Comparison of ENCODE assay signal across 14 mouse cellular contexts in the genomic region with DNA sequence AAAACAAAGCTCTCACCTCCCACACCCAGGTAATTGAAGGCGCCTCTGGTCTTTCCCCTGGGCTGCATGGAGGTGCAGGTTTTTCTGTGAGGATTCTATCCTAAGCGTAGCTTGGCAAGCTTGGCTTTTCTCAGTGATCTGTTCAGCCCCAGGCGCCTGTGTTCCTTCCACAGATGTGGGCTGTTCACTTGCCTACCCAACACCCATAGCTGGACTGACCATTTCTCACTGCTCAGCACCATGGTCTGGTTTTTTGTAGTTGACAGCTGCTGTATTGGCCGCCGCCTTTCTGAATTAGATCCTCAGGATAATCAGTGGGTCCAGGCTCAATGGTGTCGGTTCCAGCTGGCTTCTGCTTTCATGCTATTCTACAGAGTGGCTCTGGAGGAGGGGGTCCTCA. TPM values are rescaled to one million over a fixed set of nuclear protein-coding genes. Genes with fewer than 3 reads are reported as not detected.
DNase-seq lines count a peak whose midpoint lies in the region; ATAC-seq and TF ChIP-seq lines count a peak whose summit lies in the region.
"Had no signal": no experiment of that assay in that cellular context is flagged by ENCODE, and none has a peak within 500 bp of the region (broad histone marks: within the 10 kb centered on the region; RNA-seq: fewer than 3 reads in every experiment).

No protein-coding gene starts in this region.

- TF ChIP-seq EP300 in liver, postnatal 0 days (IDR thresholded peaks at IDR 0.05; ENCODE audit: low read depth): no peak

- peaks cover 27% of the 10 kb centered on the region for H3K4me1 ChIP-seq in forebrain, embryonic 16.5 days (replicated peaks; ENCODE audit: control insufficient read depth, insufficient read depth, low read length)
- H3K4me1 ChIP-seq in midbrain, embryonic 14.5 days (ENCODE audit: control insufficient read depth, insufficient read depth, low read length): peaks cover 22% of the 10 kb centered on the region
- H3K4me1 ChIP-seq in liver, postnatal 0 days (ENCODE audit: insufficient read depth): no peaks in the 10 kb centered on the region

- TF ChIP-seq CTCF in liver, postnatal 0 days (IDR thresholded peaks at IDR 0.05; ENCODE audit: low read depth): no peak

- H3K36me3 ChIP-seq in forebrain, embryonic 16.5 days (ENCODE audit: control insufficient read depth, insufficient read depth): no peaks in the 10 kb centered on the region
- H3K36me3 ChIP-seq in midbrain, embryonic 14.5 days (ENCODE audit: control insufficient read depth, insufficient read depth, low read length): no peaks in the 10 kb centered on the region
- no peaks in the 10 kb centered on the region for H3K36me3 ChIP-seq in liver, postnatal 0 days (replicated peaks; ENCODE audit: insufficient read depth, low read length)
- H3K36me3 ChIP-seq: embryonic facial prominence, embryonic 15.5 days; G1E had no signal

- H3K27me3 ChIP-seq in forebrain, embryonic 16.5 days (replicated peaks; ENCODE audit: control insufficient read depth, insufficient read depth, low read length): no peaks in the 10 kb centered on the region
- H3K27me3 ChIP-seq in midbrain, embryonic 14.5 days (ENCODE audit: control insufficient read depth, insufficient read depth, low read length): no peaks in the 10 kb centered on the region
- 0 out of 2 replicates have a peak, but pooled peaks cover 2% of the 10 kb centered on the region for H3K27me3 ChIP-seq in liver, postnatal 0 days (ENCODE audit: insufficient read depth, low read length)

- H3K4me3 ChIP-seq in forebrain, embryonic 16.5 days (replicated peaks; ENCODE audit: low read length): no peak overlapping the region
- H3K4me3 ChIP-seq in midbrain, embryonic 14.5 days (replicated peaks; ENCODE audit: low read depth, low read length): no peak overlapping the region
- no peak overlapping the region for H3K4me3 ChIP-seq in liver, postnatal 0 days (ENCODE audit: low read depth, low read length)
- H3K4me3 ChIP-seq: embryonic facial prominence, embryonic 15.5 days had no signal

- 56% methylated on average over 6 of the region's 6 CpGs for WGBS in forebrain, embryonic 16.5 days
- 72% methylated on average over 6 of the region's 6 CpGs for WGBS in midbrain, embryonic 14.5 days
- 68% methylated on average over 6 of the region's 6 CpGs for WGBS in liver, postnatal 0 days (ENCODE audit: insufficient replicate concordance)

- no peak for DNase-seq in frontal cortex, postnatal 14 days (ENCODE audit: low spot score in 2 of 2)
- peak; percentile 21 for DNase-seq in MN1 (ENCODE audit: low spot score)
- DNase-seq in midbrain, embryonic 14.5 days: no peak
- no peak for DNase-seq in adrenal gland, postnatal 10 days
- no peak for DNase-seq in liver, postnatal 0 days
- no peak for DNase-seq in cerebellum, postnatal 4 days (ENCODE audit: low spot score in 2 of 2)
- DNase-seq: lung, adult 18-20 months had no signal

- H3K9me3 ChIP-seq in forebrain, embryonic 16.5 days (ENCODE audit: control insufficient read depth, low read length): no peaks in the 10 kb centered on the region
- no peaks in the 10 kb centered on the region for H3K9me3 ChIP-seq in midbrain, embryonic 14.5 days (ENCODE audit: control insufficient read depth, low read length)
- H3K9me3 ChIP-seq in liver, postnatal 0 days (ENCODE audit: low read length): no peaks in the 10 kb centered on the region
- H3K9me3 ChIP-seq: embryonic facial prominence, embryonic 15.5 days; G1E had no signal

- ATAC-seq in frontal cortex, adult (ENCODE audit: low TSS enrichment): peak; percentile 60
- peak; percentile 36; the same call in 1 of the 2 replicates for ATAC-seq in forebrain, embryonic 16.5 days
- no peak for ATAC-seq in midbrain, embryonic 14.5 days (ENCODE audit: low FRiP score, low TSS enrichment)
- no peak for ATAC-seq in liver, postnatal 0 days
- ATAC-seq: intestine, embryonic 16.5 days had no signal

- no peak overlapping the region for H3K27ac ChIP-seq in forebrain, embryonic 16.5 days (ENCODE audit: low read length)
- peak overlapping the region; percentile 45; the same call in 1 of the 2 replicates for H3K27ac ChIP-seq in midbrain, embryonic 14.5 days (replicated peaks; ENCODE audit: low read depth, low read length)
- H3K27ac ChIP-seq in liver, postnatal 0 days (ENCODE audit: low read depth): no peak overlapping the region
- H3K27ac ChIP-seq: embryonic facial prominence, embryonic 15.5 days; kidney, postnatal 0 days had no signal

- H3K9ac ChIP-seq in forebrain, embryonic 16.5 days (replicated peaks; ENCODE audit: low read depth, low read length): no peak overlapping the region
- no peak overlapping the region for H3K9ac ChIP-seq in midbrain, embryonic 14.5 days (replicated peaks; ENCODE audit: low read length)
- no peak overlapping the region for H3K9ac ChIP-seq in liver, postnatal 0 days (replicated peaks)
- H3K9ac ChIP-seq: embryonic facial prominence, embryonic 15.5 days had no signal

- H3K4me2 ChIP-seq in forebrain, embryonic 16.5 days (ENCODE audit: low read length): no peak overlapping the region
- no peak overlapping the region for H3K4me2 ChIP-seq in midbrain, embryonic 14.5 days (ENCODE audit: low read length)
- H3K4me2 ChIP-seq in liver, postnatal 0 days (ENCODE audit: low read depth, low read length): no peak overlapping the region

RNA-seq across cellular contexts. Expression of gene Rasgef1c, which starts 26.0 kb away (rescaled TPM):
- polyA plus RNA-seq in forebrain, embryonic 16.5 days (2015; fragmentation: Nextera tagmentation; extraction: Ambion mirVana): 11.4 and 17.1 TPM in 2 replicates
- 24.9 and 36.2 TPM in 2 replicates for polyA plus RNA-seq in midbrain, embryonic 14.5 days (2014; fragmentation: Nextera tagmentation; extraction: Ambion mirVana)
- total RNA-seq in adrenal gland, postnatal 10 days (2021): 1 to 10 TPM; 1.4 to 1.8 TPM
- polyA plus RNA-seq in liver, postnatal 0 days (2015; fragmentation: Nextera tagmentation; extraction: Ambion mirVana): not detected in 2 replicates
- polyA plus RNA-seq: C2C12, G1E had no signal

Comparison
In these comparisons a context has a peak if more than half of its experiments do, and no peak if none do; other contexts are left out.
1. ATAC-seq: peak in frontal cortex, adult (single experiment) and forebrain, embryonic 16.5 days (single experiment); none in midbrain, embryonic 14.5 days (single experiment) and liver, postnatal 0 days (single experiment).
2. RNA of gene Rasgef1c, which starts 26.0 kb away (polyA plus RNA-seq): 24.9 to 36.2 TPM in midbrain, embryonic 14.5 days and 11.4 to 17.1 TPM in forebrain, embryonic 16.5 days; not detected in liver, postnatal 0 days; every median in the first group is over 10 times any median in the second.